Mouse (Mus musculus) heart, adult 2 months (tissue): ENCODE measurements around the gene Cenpv. TPM values are rescaled to one million over a fixed set of nuclear protein-coding genes. Genes with fewer than 3 reads are reported as not detected.

Experiments used
- DNase-seq, 2 experiments: peaks; one replicate each; pipeline ENCODE4 v3.0.0; 2021
- H3K27ac ChIP-seq: fragments of 200-600 bp; 2 replicates; pipeline ENCODE4 v1.8.1; 2022
- H3K27me3 ChIP-seq: fragments of 200-500 bp; 2 replicates; pipeline ENCODE4 v1.6.1; 2012; ENCODE audit warnings: mild to moderate bottlenecking, low read length, inconsistent platforms, mixed read lengths; ENCODE audit not compliant: control insufficient read depth, insufficient read depth
- H3K36me3 ChIP-seq: fragments of 200-500 bp; 2 replicates; pipeline ENCODE4 v1.6.1; 2012; ENCODE audit warnings: low read length, inconsistent platforms; ENCODE audit not compliant: control insufficient read depth, insufficient read depth
- H3K4me1 ChIP-seq: fragments of 200-500 bp; 2 replicates; pipeline ENCODE4 v1.6.1; 2011; ENCODE audit warnings: low read length; ENCODE audit not compliant: control insufficient read depth, insufficient read depth
- H3K4me3 ChIP-seq: fragments of 200-600 bp; 2 replicates; pipeline ENCODE4 v1.8.1; 2022
- H3K79me2 ChIP-seq: fragments of 200-500 bp; replicated peaks from 2 replicates; pipeline ENCODE4 v1.6.1; 2012; ENCODE audit warnings: mild to moderate bottlenecking, inconsistent platforms, low read length, moderate library complexity, mixed read lengths; ENCODE audit not compliant: control insufficient read depth, insufficient read depth
- H3K9ac ChIP-seq: fragments of 200-500 bp; 2 replicates; pipeline ENCODE4 v1.6.1; 2012; ENCODE audit warnings: low read depth, mild to moderate bottlenecking, control low read depth, inconsistent platforms, low read length, mixed read lengths
- CTCF ChIP-seq: fragments of 200-600 bp; IDR thresholded peaks from 2 replicates; pipeline ENCODE4 v1.8.1; 2022; ENCODE audit warnings: antibody characterized with exemption, mild to moderate bottlenecking, moderate library complexity
- EP300 ChIP-seq: fragments of 200-500 bp; IDR thresholded peaks from 2 replicates; pipeline ENCODE4 v1.6.1; 2011; ENCODE audit warnings: low read depth, low read length, control low read depth; ENCODE audit not compliant: insufficient read depth
- POLR2A ChIP-seq: fragments of 200-500 bp; IDR thresholded peaks from 2 replicates; pipeline ENCODE4 v1.6.1; 2011; ENCODE audit warnings: mild to moderate bottlenecking, low read depth, low read length, control low read depth; ENCODE audit not compliant: insufficient read depth
- WGBS: fragments of 180-500 bp; shearing (Covaris S2); methylation state at CpG from one replicate; pipeline ENCODE4 v1.1.7; 2018; 5-methylcytosine and 5-hydroxymethylcytosine counted together
- intact Hi-C: fragments of 180-260 bp; cut with DNase I; formaldehyde crosslinking; loops from one replicate; pipeline ENCODE4 v1.15.1; 2025
- polyA plus RNA-seq: library from polyadenylated mRNA; depleted of rRNA; stranded (reverse); fragments of >200 nt; gene quantifications from 2 replicates; pipeline ENCODE4 v1.2.3, GENCODE M21; 2012
- total RNA-seq, 2 experiments: library from RNA; stranded (reverse); gene quantifications; 2 replicates each; pipeline ENCODE4 v1.2.3; 2021

Gene Cenpv
- total and polyA plus RNA-seq, 3 experiments: 25.0 to 30.8 (median 25.8) TPM

DNA sequence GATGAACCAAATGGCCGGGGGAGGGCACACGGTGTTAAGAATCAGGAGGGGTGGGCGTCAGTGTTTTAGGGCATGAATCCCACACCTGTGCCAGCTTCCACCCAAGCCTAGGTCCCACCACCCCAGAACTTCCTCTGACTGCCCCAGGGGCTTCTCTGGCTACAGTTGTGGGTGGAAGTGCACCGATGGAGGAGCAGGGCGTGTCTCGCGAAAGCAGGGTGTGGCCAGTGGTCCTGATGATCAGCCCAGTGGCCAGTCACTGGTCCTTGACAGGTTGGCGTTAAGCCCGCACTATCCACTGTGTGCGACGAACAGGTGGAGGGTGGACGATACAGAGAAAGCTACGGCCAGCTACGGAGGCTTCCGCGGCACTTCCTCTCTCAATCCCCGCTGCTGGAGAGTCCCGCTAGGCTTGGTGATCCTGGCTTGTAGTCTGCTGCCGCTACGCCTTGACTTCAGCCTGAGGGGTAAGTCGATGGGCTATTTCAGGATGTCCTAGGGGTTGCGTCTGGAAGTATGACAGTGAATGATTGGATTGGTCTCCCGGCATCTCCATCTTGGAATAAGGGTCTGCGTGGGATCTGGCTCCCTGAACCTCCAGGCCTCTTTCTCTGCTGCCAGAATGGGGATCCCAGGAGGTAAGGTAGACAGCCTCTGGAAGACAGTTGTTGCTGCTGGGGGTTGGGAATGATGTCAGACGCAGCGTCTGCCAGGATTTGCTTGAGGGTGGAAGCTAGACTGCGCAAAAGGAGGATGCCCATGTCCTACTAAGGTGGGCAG lies 36.8 kb upstream of the Cenpv start:
- WGBS: 5% methylated on average over 27 of the region's 27 CpGs
- H3K36me3 ChIP-seq: no peaks in the 10 kb centered on the region
- H3K4me3 ChIP-seq: peak overlapping the region; percentile 54
- H3K9ac ChIP-seq: peak overlapping the region; percentile 52
- DNase-seq: peak; percentile 60 to 65
- no peaks in the 10 kb centered on the region for H3K4me1 ChIP-seq
- no peaks in the 10 kb centered on the region for H3K27me3 ChIP-seq
- peak overlapping the region; percentile 67 for H3K27ac ChIP-seq
- no peak; the same call in 1 of the 2 replicates for TF ChIP-seq CTCF
- no peak for TF ChIP-seq EP300
- no peak for TF ChIP-seq POLR2A
- intact Hi-C loops: loop anchor here (1.0 to 5.0 kb wide), 2 partner anchors 39 to 180 kb away; partner anchors contain the start of gene Cenpv
- H3K79me2 ChIP-seq: no peaks in the 10 kb centered on the region

DNA sequence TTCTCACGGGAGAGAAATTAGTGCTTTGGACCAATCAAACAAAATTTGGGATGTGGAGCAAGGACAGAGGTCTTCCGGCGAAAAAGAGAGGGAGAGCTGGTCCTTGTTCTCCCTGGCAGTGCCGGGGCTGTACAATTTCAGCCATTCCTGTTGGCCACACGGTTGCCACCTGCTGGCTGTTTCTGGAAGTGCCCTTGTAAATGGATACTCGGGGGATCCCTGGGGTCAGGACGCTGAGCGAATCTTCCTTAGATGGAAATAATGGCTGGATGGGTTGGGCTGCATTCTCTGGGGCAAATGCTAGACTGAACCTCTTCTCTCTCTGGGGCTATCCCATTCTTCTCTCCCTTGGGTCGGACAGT lies 36.2 kb upstream of the Cenpv start:
- TF ChIP-seq POLR2A: no peak
- peak; percentile 95 for TF ChIP-seq CTCF
- peak; percentile 79; the same call in 1 of the 2 replicates for TF ChIP-seq EP300
- intact Hi-C loops: loop anchor here (1.0 to 5.0 kb wide), 2 partner anchors 38 to 179 kb away; partner anchors contain the start of gene Cenpv
- 0% methylated on average over 9 of the region's 9 CpGs for whole genome bisulfite sequencing

DNA sequence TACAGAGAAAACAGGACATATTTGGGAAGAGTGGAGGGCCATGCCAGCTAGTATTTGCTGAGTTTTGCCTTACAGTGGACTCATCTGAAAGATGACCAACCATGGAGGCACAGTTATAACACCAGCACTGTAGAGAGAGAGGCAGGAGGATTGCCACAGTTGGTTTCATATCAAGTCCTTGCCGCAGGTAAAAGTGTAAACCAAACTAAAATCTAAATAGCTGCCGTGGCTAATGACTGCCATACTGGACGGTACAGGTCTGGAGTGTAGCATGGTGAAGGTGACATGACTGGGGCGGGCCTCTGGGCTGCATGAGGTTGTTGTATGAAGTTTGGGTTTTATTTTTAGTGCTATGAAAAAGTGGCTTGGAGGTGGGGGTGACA lies 35.6 kb upstream of the Cenpv start:
- no peaks in the 10 kb centered on the region for H3K79me2 ChIP-seq
- TF ChIP-seq EP300 (no peak), POLR2A (no peak), CTCF (no peak)
- H3K36me3 ChIP-seq: no peaks in the 10 kb centered on the region
- intact Hi-C loops: loop anchor here (1.0 to 5.0 kb wide), 2 partner anchors 37 to 178 kb away; partner anchors contain the start of gene Cenpv
- H3K9ac ChIP-seq: no peak overlapping the region
- DNase-seq: no peak
- H3K4me3 ChIP-seq: no peak overlapping the region
- WGBS: 74% methylated on average over 4 of the region's 4 CpGs
- no peak overlapping the region for H3K27ac ChIP-seq
- H3K27me3 ChIP-seq: no peaks in the 10 kb centered on the region
- no peaks in the 10 kb centered on the region for H3K4me1 ChIP-seq

More for the DNA sequence above, 36.2 kb upstream of the Cenpv start:
- H3K9ac ChIP-seq: peak overlapping the region; percentile 52
- H3K27ac ChIP-seq: peak overlapping the region; percentile 67
- H3K4me1 ChIP-seq: no peaks in the 10 kb centered on the region
- no peaks in the 10 kb centered on the region for H3K27me3 ChIP-seq
- peak overlapping the region; percentile 54 for H3K4me3 ChIP-seq
- no peaks in the 10 kb centered on the region for H3K79me2 ChIP-seq
- H3K36me3 ChIP-seq: no peaks in the 10 kb centered on the region
- DNase-seq: peak; percentile 86 to 92

DNA sequence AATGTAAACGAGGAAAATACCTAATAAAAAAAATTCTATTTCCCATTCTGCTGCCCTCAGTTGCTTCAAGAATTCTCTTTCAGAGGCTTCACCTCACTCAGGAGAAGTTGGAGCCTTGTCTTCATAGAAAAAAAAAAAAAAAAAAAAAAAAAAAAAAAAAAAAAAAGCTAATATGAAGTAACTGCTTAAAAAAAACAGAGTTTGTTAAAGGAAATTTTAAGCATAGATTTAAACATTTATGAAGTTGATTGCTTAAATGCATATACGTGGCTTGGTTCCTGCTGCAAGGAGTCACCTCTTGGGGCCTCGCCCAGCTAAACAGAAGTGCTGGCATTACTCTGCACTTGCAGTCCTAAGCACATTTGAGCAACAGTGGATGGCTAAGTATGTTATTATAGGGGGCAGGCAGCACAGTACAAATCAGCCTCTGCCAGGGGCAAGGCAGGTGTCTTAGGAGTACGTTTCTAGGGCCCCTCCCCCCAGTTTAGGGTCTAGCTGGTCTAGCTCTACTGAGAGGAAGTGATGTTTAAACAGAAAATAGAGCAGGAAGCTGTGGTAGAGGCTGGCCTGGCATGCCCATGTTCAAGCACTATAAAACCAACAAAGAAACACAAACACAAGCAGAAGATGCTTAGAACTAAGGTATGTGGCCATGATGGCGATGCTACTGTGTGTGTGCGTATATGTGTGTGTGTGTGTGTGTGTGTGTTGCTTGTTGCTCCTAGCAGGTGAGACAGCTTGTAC lies 35.1 kb upstream of the Cenpv start, which contains the start of gene Trpv2:
Gene Trpv2 (plus strand): TSS at position 528 of the 744 bp plus-strand sequence.
- no peak for TF ChIP-seq POLR2A
- H3K4me3 ChIP-seq: peak within 1 kb of the TSS; percentile 54
- no peak within 1 kb of the TSS for H3K27ac ChIP-seq
- H3K4me1 ChIP-seq: no peaks in the 10 kb centered on the region
- H3K36me3 ChIP-seq: no peaks in the 10 kb centered on the region
- no peaks in the 10 kb centered on the region for H3K79me2 ChIP-seq
- H3K27me3 ChIP-seq: no peaks in the 10 kb centered on the region
- intact Hi-C loops: no loop called here
- whole genome bisulfite sequencing: 72% methylated on average over 6 of the region's 6 CpGs
- DNase-seq: peak in 1 of 2 experiments; percentile 17
- H3K9ac ChIP-seq: no peak within 1 kb of the TSS

DNA sequence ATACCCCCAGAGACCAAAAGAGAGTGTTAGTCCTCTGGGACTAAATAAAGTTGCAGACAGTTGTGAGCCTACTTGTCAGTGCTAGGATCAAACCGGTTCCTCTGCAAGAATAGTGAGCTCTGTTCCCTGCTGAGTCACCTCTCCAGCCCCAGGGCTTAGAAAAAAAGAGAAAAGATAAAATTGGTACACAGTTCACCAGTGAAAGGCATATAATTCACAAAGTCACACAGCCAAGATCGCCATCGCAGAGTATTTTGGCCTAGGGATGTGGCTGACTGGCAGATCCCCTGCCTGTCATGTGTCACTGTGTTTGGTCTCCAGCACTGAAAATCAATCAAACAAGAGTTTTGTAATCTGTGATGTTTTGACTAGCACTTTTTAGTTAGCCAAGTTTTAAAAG lies 29.2 kb upstream of the Cenpv start:
- no peaks in the 10 kb centered on the region for H3K36me3 ChIP-seq
- intact Hi-C loops: no loop called here
- H3K27ac ChIP-seq: no peak overlapping the region
- no peaks in the 10 kb centered on the region for H3K79me2 ChIP-seq
- TF ChIP-seq CTCF: no peak
- no peak for TF ChIP-seq EP300
- TF ChIP-seq POLR2A: no peak
- no peaks in the 10 kb centered on the region; the same call in 1 of the 2 replicates for H3K4me1 ChIP-seq
- no peaks in the 10 kb centered on the region for H3K27me3 ChIP-seq
- H3K9ac ChIP-seq: no peak overlapping the region
- H3K4me3 ChIP-seq: no peak overlapping the region
- no peak for DNase-seq
- WGBS: 79% methylated on average over 3 of the region's 3 CpGs

DNA sequence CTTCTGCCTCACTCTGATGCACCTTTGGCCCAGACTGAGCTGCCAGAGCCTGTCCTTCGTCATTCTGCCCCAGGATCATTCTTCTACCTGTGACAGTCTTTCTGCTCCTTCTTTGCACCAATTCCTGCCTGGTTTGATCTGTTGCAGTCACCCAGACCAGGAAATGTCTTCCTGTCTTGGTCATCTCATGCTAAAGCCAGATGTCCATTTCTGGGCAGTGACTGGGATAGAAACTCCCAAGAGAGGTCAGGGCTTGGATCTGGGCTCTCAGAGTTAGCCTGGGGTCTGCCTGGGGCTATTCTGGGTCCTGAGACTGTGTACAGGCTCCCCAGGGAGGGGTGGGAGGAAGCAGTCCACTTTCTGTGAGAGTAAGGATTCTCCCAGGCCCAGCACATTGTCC lies 27.1 kb upstream of the Cenpv start:
- H3K27ac ChIP-seq: peak overlapping the region; percentile 23; the same call in 1 of the 2 replicates
- 48% methylated on average over 1 of the region's 1 CpGs for WGBS
- TF ChIP-seq EP300: no peak
- TF ChIP-seq POLR2A: no peak
- TF ChIP-seq CTCF: no peak
- H3K9ac ChIP-seq: no peak overlapping the region
- H3K27me3 ChIP-seq: no peaks in the 10 kb centered on the region
- H3K79me2 ChIP-seq: no peaks in the 10 kb centered on the region
- no peaks in the 10 kb centered on the region for H3K36me3 ChIP-seq
- DNase-seq: peak in 1 of 2 experiments; percentile 17
- H3K4me3 ChIP-seq: no peak overlapping the region
- intact Hi-C loops: no loop called here
- H3K4me1 ChIP-seq: no peaks in the 10 kb centered on the region; the same call in 1 of the 2 replicates
